Mouse (Mus musculus) neural tube, embryonic 12.5 days (tissue): Measurements from ENCODE around the gene Kifc3. TPM values are rescaled to one million over a fixed set of nuclear protein-coding genes. Genes with fewer than 3 reads are reported as not detected.

Source experiments
- ATAC-seq: fragments of 200-750 bp; cut with Nextera tagmentation; 2 replicates; pipeline ENCODE4 v1.8.0; 2017; ENCODE audit warnings: low read depth, mild to moderate bottlenecking, moderate TSS enrichment, moderate library complexity; ENCODE audit not compliant: low FRiP score
- H3K27ac ChIP-seq: fragments of 300-500 bp; sonication (generic); 2 replicates; pipeline ENCODE4 v1.5.1; 2016
- H3K27me3 ChIP-seq: fragments of 300-500 bp; sonication (generic); replicated peaks from 2 replicates; pipeline ENCODE4 v1.6.1; 2016; ENCODE audit warnings: mild to moderate bottlenecking
- H3K36me3 ChIP-seq: fragments of 300-500 bp; sonication (generic); 2 replicates; pipeline ENCODE4 v1.6.1; 2016; ENCODE audit warnings: mild to moderate bottlenecking
- H3K4me1 ChIP-seq: fragments of 300-500 bp; sonication (generic); 2 replicates; pipeline ENCODE4 v1.6.1; 2016
- H3K4me2 ChIP-seq: fragments of 300-500 bp; sonication (generic); replicated peaks from 2 replicates; pipeline ENCODE4 v1.6.1; 2016; ENCODE audit warnings: mild to moderate bottlenecking
- H3K4me3 ChIP-seq: fragments of 300-500 bp; sonication (generic); 2 replicates; pipeline ENCODE4 v1.5.1; 2016
- H3K9ac ChIP-seq: fragments of 300-500 bp; sonication (generic); 2 replicates; pipeline ENCODE4 v1.6.1; 2016; ENCODE audit warnings: mild to moderate bottlenecking
- H3K9me3 ChIP-seq: fragments of 300-500 bp; sonication (generic); 2 replicates; pipeline ENCODE4 v1.6.1; 2016; ENCODE audit warnings: mild to moderate bottlenecking
- WGBS: fragments of 180-500 bp; shearing (Covaris S2); methylation state at CpG from one replicate; pipeline ENCODE4 v1.1.7; 2016; 5-methylcytosine and 5-hydroxymethylcytosine counted together
- polyA plus RNA-seq: library from polyadenylated mRNA; unstranded; fragments of >200 nt; fragmentation: Nextera tagmentation; extraction: Ambion mirVana; gene quantifications from 2 replicates; pipeline ENCODE4 v1.2.1, GENCODE M21; 2016

Kifc3 gene
- polyA plus RNA-seq, 1 experiment from 2014 or later: 15.0 TPM

- Histone ChIP-seq H3K27ac (no peak overlapping the region), H3K4me3 (no peak overlapping the region), H3K4me2 (no peak overlapping the region), H3K36me3 (peaks cover 49% of the 10 kb centered on the region), H3K27me3 (no peaks in the 10 kb centered on the region), H3K4me1 (peaks cover 11% of the 10 kb centered on the region), H3K9ac (no peak overlapping the region), H3K9me3 (no peaks in the 10 kb centered on the region)
- no peak for ATAC-seq
- 85% methylated on average over 4 of the region's 4 CpGs for WGBS
These were observed 118.4 kb downstream of the Kifc3 start for GRCm38 (mm10) chr8:95084261-95084660.

GRCm38 (mm10) chr8:95081650-95082049, 121.0 kb downstream of the Kifc3 start:
- H3K27ac ChIP-seq: no peak overlapping the region
- no peak for ATAC-seq
- H3K9ac ChIP-seq: peak overlapping the region; percentile 80
- H3K4me3 ChIP-seq: peak overlapping the region; percentile 73
- H3K27me3 ChIP-seq: no peaks in the 10 kb centered on the region
- 12% methylated on average over 11 of the region's 11 CpGs for WGBS
- peaks cover 26% of the 10 kb centered on the region for H3K36me3 ChIP-seq
- peak overlapping the region; percentile 91 for H3K4me2 ChIP-seq
- H3K4me1 ChIP-seq: peaks cover 11% of the 10 kb centered on the region
- no peaks in the 10 kb centered on the region for H3K9me3 ChIP-seq

- Histone ChIP-seq H3K9me3 (no peaks in the 10 kb centered on the region), H3K9ac (peak within 1 kb of the TSS; percentile 80), H3K27me3 (no peaks in the 10 kb centered on the region), H3K4me2 (peak within 1 kb of the TSS; percentile 91), H3K36me3 (peaks cover 22% of the 10 kb centered on the region), H3K4me3 (peak within 1 kb of the TSS; percentile 73), H3K4me1 (peaks cover 11% of the 10 kb centered on the region), H3K27ac (0 out of 2 replicates have a peak within 1 kb of the TSS, but pooled peaks have one; percentile 11)
- ATAC-seq: peak; percentile 98
- WGBS: under 1% methylated on average over 47 of the region's 47 CpGs
These were observed 122.0 kb downstream of the Kifc3 start, which contains the start of gene Katnb1 for GRCm38 (mm10) chr8:95080381-95081341. Gene Katnb1 (plus strand): TSS chr8:95081186.

GRCm38 (mm10) chr8:95079305-95079704, 123.3 kb downstream of the Kifc3 start:
- Histone ChIP-seq H3K27me3 (no peaks in the 10 kb centered on the region), H3K9ac (no peak overlapping the region), H3K4me3 (no peak overlapping the region), H3K4me2 (no peak overlapping the region), H3K36me3 (peaks cover 8% of the 10 kb centered on the region; the same call in 1 of the 2 replicates), H3K4me1 (peaks cover 11% of the 10 kb centered on the region), H3K9me3 (no peaks in the 10 kb centered on the region), H3K27ac (no peak overlapping the region)
- ATAC-seq: no peak
- WGBS: 88% methylated on average over 4 of the region's 4 CpGs

GRCm38 (mm10) chr8:95078055-95078454, 124.6 kb downstream of the Kifc3 start:
- Histone ChIP-seq H3K27me3 (no peaks in the 10 kb centered on the region), H3K4me1 (peaks cover 11% of the 10 kb centered on the region), H3K4me3 (no peak overlapping the region), H3K9ac (no peak overlapping the region), H3K36me3 (no peaks in the 10 kb centered on the region), H3K9me3 (no peaks in the 10 kb centered on the region), H3K27ac (no peak overlapping the region), H3K4me2 (no peak overlapping the region)
- no peak for ATAC-seq
- WGBS: 80% methylated on average over 3 of the region's 3 CpGs

- no peaks in the 10 kb centered on the region for H3K4me1 ChIP-seq
- H3K36me3 ChIP-seq: no peaks in the 10 kb centered on the region
- no peak overlapping the region for H3K4me2 ChIP-seq
- H3K27me3 ChIP-seq: no peaks in the 10 kb centered on the region
- WGBS: 81% methylated on average over 17 of the region's 17 CpGs
- no peak overlapping the region for H3K27ac ChIP-seq
- H3K4me3 ChIP-seq: no peak overlapping the region
- no peaks in the 10 kb centered on the region for H3K9me3 ChIP-seq
- H3K9ac ChIP-seq: no peak overlapping the region
- no peak for ATAC-seq
These were observed 126.5 kb downstream of the Kifc3 start for GRCm38 (mm10) chr8:95076151-95076550.

- H3K4me2 ChIP-seq: no peak overlapping the region
- no peak overlapping the region for H3K4me3 ChIP-seq
- no peaks in the 10 kb centered on the region for H3K36me3 ChIP-seq
- WGBS: 80% methylated on average over 3 of the region's 3 CpGs
- no peak overlapping the region for H3K27ac ChIP-seq
- no peaks in the 10 kb centered on the region for H3K9me3 ChIP-seq
- H3K4me1 ChIP-seq: no peaks in the 10 kb centered on the region
- H3K27me3 ChIP-seq: no peaks in the 10 kb centered on the region
- H3K9ac ChIP-seq: no peak overlapping the region
- no peak for ATAC-seq
These were observed 127.1 kb downstream of the Kifc3 start for GRCm38 (mm10) chr8:95075504-95075903.

- H3K27me3 ChIP-seq: no peaks in the 10 kb centered on the region
- no peak overlapping the region for H3K27ac ChIP-seq
- no peak overlapping the region for H3K9ac ChIP-seq
- H3K4me2 ChIP-seq: no peak overlapping the region
- no peaks in the 10 kb centered on the region for H3K36me3 ChIP-seq
- no peak overlapping the region for H3K4me3 ChIP-seq
- no peaks in the 10 kb centered on the region for H3K4me1 ChIP-seq
- WGBS: 45% methylated on average over 3 of the region's 3 CpGs
- ATAC-seq: no peak
- no peaks in the 10 kb centered on the region for H3K9me3 ChIP-seq
These were observed 135.0 kb downstream of the Kifc3 start for GRCm38 (mm10) chr8:95067582-95067981.

- Histone ChIP-seq H3K4me3 (no peak overlapping the region), H3K27me3 (no peaks in the 10 kb centered on the region), H3K9ac (no peak overlapping the region), H3K27ac (no peak overlapping the region), H3K4me2 (no peak overlapping the region), H3K4me1 (no peaks in the 10 kb centered on the region), H3K36me3 (no peaks in the 10 kb centered on the region), H3K9me3 (no peaks in the 10 kb centered on the region)
- WGBS: 96% methylated on average over 2 of the region's 2 CpGs
- no peak for ATAC-seq
These were observed 138.1 kb downstream of the Kifc3 start for GRCm38 (mm10) chr8:95064531-95064930.

GRCm38 (mm10) chr8:95059812-95060533, 142.6 kb downstream of the Kifc3 start:
- WGBS: 71% methylated on average over 6 of the region's 6 CpGs
- ATAC-seq: no peak

GRCm38 (mm10) chr8:95058661-95059060, 144.0 kb downstream of the Kifc3 start:
- ATAC-seq: no peak
- 84% methylated on average over 6 of the region's 6 CpGs for WGBS
- Histone ChIP-seq H3K36me3 (no peaks in the 10 kb centered on the region), H3K4me1 (no peaks in the 10 kb centered on the region), H3K27ac (no peak overlapping the region), H3K4me3 (no peak overlapping the region), H3K9ac (no peak overlapping the region), H3K9me3 (no peaks in the 10 kb centered on the region), H3K27me3 (no peaks in the 10 kb centered on the region), H3K4me2 (no peak overlapping the region)

More at GRCm38 (mm10) chr8:95059812-95060533, 142.6 kb downstream of the Kifc3 start:
- H3K4me2 ChIP-seq: no peak overlapping the region
- H3K27me3 ChIP-seq: no peaks in the 10 kb centered on the region
- no peak overlapping the region for H3K4me3 ChIP-seq
- no peaks in the 10 kb centered on the region for H3K36me3 ChIP-seq
- H3K27ac ChIP-seq: no peak overlapping the region
- no peak overlapping the region for H3K9ac ChIP-seq
- no peaks in the 10 kb centered on the region for H3K9me3 ChIP-seq
- no peaks in the 10 kb centered on the region for H3K4me1 ChIP-seq

GRCm38 (mm10) chr8:95056414-95056813, 146.2 kb downstream of the Kifc3 start:
- Histone ChIP-seq H3K4me3 (no peak overlapping the region), H3K4me1 (no peaks in the 10 kb centered on the region), H3K27me3 (no peaks in the 10 kb centered on the region), H3K9me3 (no peaks in the 10 kb centered on the region), H3K4me2 (no peak overlapping the region), H3K9ac (no peak overlapping the region), H3K27ac (no peak overlapping the region), H3K36me3 (no peaks in the 10 kb centered on the region)
- 86% methylated on average over 5 of the region's 5 CpGs for WGBS
- no peak for ATAC-seq
